Mouse (Mus musculus) layer of hippocampus, postnatal 36 days (tissue): Measurements from ENCODE around the gene Vmn2r52. TPM values are rescaled to one million over a fixed set of nuclear protein-coding genes. Genes with fewer than 3 reads are reported as not detected.
"Not testable (repeated sequence)": the region's sequence is repeated elsewhere in the genome, so short reads cannot be mapped to it uniquely, and the experiment has no call there.

Experiments
- DNase-seq, 2 experiments: peaks; one replicate each; pipeline ENCODE4 v3.0.0; 2022
- total RNA-seq, 2 experiments: library from RNA; stranded (reverse); gene quantifications; 2 replicates each; pipeline ENCODE4 v1.2.3; 2021

Gene Vmn2r52
- not detected for total RNA-seq

DNA sequence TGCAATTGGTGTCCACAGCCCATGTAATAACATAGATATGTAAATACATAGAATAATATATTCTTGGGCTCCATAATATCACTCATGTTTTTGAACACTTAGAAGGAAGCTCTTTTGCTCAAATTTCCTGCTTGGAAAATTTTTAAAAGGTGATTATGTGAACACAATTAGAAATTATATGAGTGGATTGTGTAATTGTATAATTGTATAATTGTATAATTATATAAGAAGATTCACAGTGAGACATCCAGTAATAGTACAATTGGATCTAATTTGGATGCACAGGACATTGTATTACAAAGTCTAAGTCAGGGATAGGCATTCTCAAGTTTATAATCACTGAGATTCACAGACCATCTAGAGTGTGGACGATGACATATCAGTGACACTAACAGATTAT is at the start of gene Vmn2r52:
Gene Vmn2r52, minus strand, starts transcription at position 101 of the 400 bp plus-strand sequence.
- no peak for DNase-seq

GRCm38 (mm10) chr7:10105641-10106040 is 70.7 kb downstream of the Vmn2r52 start, which contains the start of gene Vmn2r51:
TSS of gene Vmn2r51 (minus strand) at chr7:10105741.
- not testable (repeated sequence) for DNase-seq

Other genes with a start within 250 kb of the Vmn2r52 start
- gene Vmn2r48, start 223.0 kb downstream of the Vmn2r52 start, total RNA-seq = not detected
- gene Vmn2r49, start 184.3 kb downstream of the Vmn2r52 start, total RNA-seq = not detected
- not detected for gene Vmn2r50, start 123.3 kb downstream of the Vmn2r52 start, total RNA-seq
- gene Vmn2r51, start 70.8 kb downstream of the Vmn2r52 start, total RNA-seq = not detected
- gene Vmn1r66, start 101.4 kb upstream of the Vmn2r52 start, total RNA-seq = not detected